Mouse (Mus musculus): ENCODE results near the gene Xrcc6. TPM values are rescaled to one million over a fixed set of nuclear protein-coding genes. Genes with fewer than 3 reads are reported as not detected.

Gene Xrcc6
- polyA plus RNA-seq, 1 experiment from 2014 or later, result 93.0 TPM

DNA sequence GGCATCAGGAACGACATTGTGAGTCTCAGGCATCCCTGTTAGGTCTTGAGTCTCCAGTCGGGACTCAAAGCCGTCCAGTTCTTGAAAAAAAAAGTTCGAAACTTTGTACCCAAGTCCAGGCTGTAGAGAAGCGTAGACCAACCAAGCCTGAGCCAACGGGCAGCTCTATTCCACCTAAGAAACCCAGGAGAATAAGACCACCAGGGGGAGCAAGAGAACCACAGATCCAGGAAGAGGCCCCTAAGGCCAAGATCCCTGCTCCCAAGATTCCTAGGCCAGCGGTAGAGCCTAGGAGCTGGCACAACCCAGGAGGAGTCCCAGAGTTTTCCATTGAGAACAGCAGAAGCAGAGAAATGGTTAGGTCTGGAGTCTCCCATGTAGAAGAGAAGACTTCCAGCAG lies 77.9 kb downstream of the Xrcc6 start:
- no peak overlapping the region for H3K4me3 ChIP-seq
- no peak for ATAC-seq (ENCODE audit: borderline replicate concordance, extremely low read depth, low FRiP score, low TSS enrichment)
- no peaks in the 10 kb centered on the region for H3K9me3 ChIP-seq
- no peak overlapping the region for H3K27ac ChIP-seq
- no peak overlapping the region for H3K9ac ChIP-seq
- no peak overlapping the region for H3K4me2 ChIP-seq
- peaks cover 60% of the 10 kb centered on the region for H3K27me3 ChIP-seq
- H3K36me3 ChIP-seq, result no peaks in the 10 kb centered on the region
- 10% methylated on average over 7 of the region's 7 CpGs for WGBS
- no peaks in the 10 kb centered on the region for H3K4me1 ChIP-seq

DNA sequence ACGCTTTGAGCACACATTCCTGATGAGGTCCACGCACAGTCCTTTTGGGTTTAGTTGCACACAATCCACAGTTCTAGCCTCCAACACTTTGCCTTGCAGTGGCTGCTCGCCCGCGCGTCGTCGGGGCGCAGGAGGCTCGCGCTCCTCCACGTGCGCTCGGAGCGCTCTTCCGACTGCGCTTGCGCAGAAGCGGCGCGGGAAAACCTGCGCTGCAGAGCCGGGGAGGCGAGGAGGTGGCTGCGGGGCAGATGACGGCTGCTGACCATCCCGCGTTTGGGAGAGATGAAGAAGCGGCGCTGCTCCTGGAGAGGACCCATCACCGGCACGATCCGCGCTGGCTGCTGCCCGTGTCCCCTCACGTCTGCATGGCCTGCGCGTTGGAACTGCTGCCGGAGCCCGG lies 82.3 kb downstream of the Xrcc6 start, which contains the start of gene Mei1:
Gene Mei1 (plus strand): TSS at position 99 of the 400 bp plus-strand sequence.
- Histone ChIP-seq H3K4me3 (0 out of 2 replicates have a peak within 1 kb of the TSS, but pooled peaks have one; percentile 1), H3K4me1 (no peaks in the 10 kb centered on the region), H3K4me2 (peak within 1 kb of the TSS; percentile 36), H3K9me3 (no peaks in the 10 kb centered on the region), H3K9ac (no peak within 1 kb of the TSS), H3K36me3 (no peaks in the 10 kb centered on the region), H3K27ac (no peak within 1 kb of the TSS), H3K27me3 (peaks cover 45% of the 10 kb centered on the region)
- ATAC-seq (ENCODE audit: borderline replicate concordance, extremely low read depth, low FRiP score, low TSS enrichment), result no peak
- 18% methylated on average over 40 of the region's 40 CpGs for WGBS

DNA sequence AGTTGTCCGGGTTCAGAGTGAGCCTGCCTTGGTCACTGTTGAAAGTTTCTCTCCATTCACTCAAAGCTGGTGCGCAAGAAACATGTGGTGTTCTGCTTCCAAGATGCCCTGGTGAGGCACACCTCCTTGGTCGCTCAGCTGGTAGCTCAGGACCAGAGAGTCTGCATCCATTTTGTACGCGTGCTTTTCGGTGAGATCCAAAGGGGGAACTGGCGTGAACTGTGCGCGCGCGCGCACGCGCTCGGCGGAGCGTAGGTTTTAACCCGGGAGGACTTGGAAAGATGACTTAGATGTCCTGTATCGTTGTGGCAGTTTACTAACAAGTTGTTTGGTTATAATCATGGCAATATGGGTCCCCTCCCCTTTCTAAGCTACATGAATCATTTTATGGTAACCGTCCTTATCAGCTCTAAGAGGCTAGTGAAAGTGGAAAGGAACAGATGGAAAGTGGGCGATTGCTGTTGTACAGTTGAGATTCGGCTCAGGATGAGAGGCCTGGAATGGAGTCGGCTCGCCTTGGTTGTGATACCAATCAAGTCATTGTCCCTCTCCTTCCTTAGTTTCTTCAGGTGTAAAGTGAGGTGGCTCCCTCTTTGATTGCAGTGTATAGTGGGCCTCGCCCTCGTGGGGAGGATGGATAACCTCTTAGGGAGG lies 84.3 kb downstream of the Xrcc6 start:
- Histone ChIP-seq H3K36me3 (no peaks in the 10 kb centered on the region), H3K4me1 (no peaks in the 10 kb centered on the region), H3K27me3 (peaks cover 39% of the 10 kb centered on the region), H3K4me2 (no peak overlapping the region), H3K9me3 (no peaks in the 10 kb centered on the region), H3K9ac (no peak overlapping the region), H3K4me3 (no peak overlapping the region), H3K27ac (no peak overlapping the region)
- no peak for ATAC-seq (ENCODE audit: borderline replicate concordance, extremely low read depth, low FRiP score, low TSS enrichment)
- WGBS, result 88% methylated on average over 26 of the region's 26 CpGs

DNA sequence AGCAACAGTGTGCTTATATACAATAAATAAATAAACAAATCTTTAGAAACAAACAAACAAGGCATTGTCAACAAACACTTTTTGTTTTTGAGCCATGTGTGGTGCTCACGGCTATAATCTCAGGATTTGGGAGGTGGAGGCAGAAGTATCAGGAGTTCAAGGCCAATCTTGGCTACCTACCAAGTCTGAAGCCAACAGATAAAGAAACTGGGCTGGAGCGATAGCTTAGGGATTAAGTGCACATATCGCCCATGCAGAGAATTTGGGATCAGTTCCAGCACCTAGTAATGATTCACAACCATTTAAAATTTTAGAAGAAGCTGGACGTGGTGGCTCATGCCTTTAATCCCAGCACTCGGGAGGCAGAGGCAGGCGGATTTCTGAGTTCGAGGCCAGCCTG lies 85.9 kb downstream of the Xrcc6 start:
- Histone ChIP-seq H3K36me3 (no peaks in the 10 kb centered on the region), H3K9me3 (no peaks in the 10 kb centered on the region), H3K4me3 (no peak overlapping the region), H3K9ac (no peak overlapping the region), H3K27me3 (peaks cover 34% of the 10 kb centered on the region), H3K27ac (no peak overlapping the region), H3K4me1 (no peaks in the 10 kb centered on the region), H3K4me2 (no peak overlapping the region)
- ATAC-seq (ENCODE audit: borderline replicate concordance, extremely low read depth, low FRiP score, low TSS enrichment), result no peak
- WGBS, result 75% methylated on average over 7 of the region's 7 CpGs

DNA sequence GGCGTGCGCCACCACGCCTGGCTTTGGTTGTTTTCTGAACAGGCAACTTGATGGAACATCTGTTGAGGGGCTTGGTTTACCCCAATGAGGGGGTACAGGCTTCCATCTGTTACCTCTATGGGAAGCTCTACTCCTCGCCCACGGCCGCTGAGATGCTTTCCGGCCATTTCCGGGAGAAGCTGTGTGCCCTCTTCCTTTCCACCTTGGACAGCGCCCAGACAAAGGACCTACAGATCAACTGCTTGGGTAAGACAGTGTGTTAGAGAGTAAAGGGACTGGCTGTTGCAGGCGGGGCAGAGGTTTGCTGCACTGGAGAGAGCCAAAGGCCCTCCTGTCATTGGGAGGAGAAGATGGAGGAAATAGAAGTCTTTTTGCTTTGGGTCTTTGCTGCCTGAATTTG lies 92.2 kb downstream of the Xrcc6 start:
- no peak overlapping the region for H3K4me3 ChIP-seq
- WGBS, result 45% methylated on average over 10 of the region's 10 CpGs
- no peaks in the 10 kb centered on the region for H3K36me3 ChIP-seq
- ATAC-seq (ENCODE audit: borderline replicate concordance, extremely low read depth, low FRiP score, low TSS enrichment), result no peak
- no peak overlapping the region for H3K27ac ChIP-seq
- no peak overlapping the region for H3K4me2 ChIP-seq
- no peaks in the 10 kb centered on the region for H3K27me3 ChIP-seq
- H3K9me3 ChIP-seq, result no peaks in the 10 kb centered on the region
- H3K9ac ChIP-seq, result no peak overlapping the region
- H3K4me1 ChIP-seq, result no peaks in the 10 kb centered on the region

DNA sequence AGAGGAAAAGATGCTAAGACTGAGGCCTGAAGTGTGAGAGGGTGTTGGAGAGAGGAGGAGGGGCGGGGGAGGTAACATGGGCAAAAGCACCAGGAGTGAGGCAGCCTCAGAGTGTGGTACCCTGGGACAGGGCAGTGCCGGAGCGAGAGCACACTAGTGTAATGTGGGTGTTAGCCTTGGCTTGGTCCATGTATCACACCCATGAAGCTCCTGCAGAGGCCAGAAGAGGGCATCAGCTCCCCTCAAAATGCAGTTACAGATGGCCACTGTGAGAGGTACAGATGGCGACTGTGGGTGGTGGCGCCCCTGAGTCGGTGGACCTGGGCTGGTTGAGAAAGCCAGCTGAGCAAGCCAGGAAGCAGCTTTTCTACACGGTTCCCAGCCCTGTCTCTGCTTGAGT lies 93.5 kb downstream of the Xrcc6 start:
- H3K9me3 ChIP-seq, result no peaks in the 10 kb centered on the region
- H3K4me1 ChIP-seq, result no peaks in the 10 kb centered on the region
- no peaks in the 10 kb centered on the region for H3K27me3 ChIP-seq
- H3K9ac ChIP-seq, result no peak overlapping the region
- WGBS, result 21% methylated on average over 7 of the region's 7 CpGs
- no peak for ATAC-seq (ENCODE audit: borderline replicate concordance, extremely low read depth, low FRiP score, low TSS enrichment)
- no peak overlapping the region for H3K4me3 ChIP-seq
- no peak overlapping the region for H3K4me2 ChIP-seq
- H3K36me3 ChIP-seq, result no peaks in the 10 kb centered on the region
- no peak overlapping the region for H3K27ac ChIP-seq

DNA sequence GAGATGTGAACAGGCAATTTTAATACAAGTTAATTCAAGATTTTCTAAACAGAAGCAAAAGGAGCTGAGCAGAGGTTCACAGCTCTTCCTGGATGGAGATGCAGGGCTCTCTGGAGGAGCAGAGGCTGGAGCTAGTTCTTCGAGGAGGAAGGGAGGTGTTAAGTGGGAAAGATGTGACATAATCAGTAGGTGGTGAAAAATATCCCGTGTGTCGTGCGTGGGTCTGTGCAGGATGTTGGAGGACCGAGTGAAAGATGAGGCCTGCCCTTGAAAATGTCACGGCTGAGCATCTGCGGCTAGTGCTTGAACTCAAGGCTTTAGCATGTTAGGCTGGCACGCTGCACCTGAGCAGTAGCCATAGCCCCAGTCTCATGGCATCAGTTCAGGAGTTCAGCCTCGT lies 98.0 kb downstream of the Xrcc6 start:
- H3K27ac ChIP-seq, result no peak overlapping the region
- no peak overlapping the region for H3K4me2 ChIP-seq
- H3K4me3 ChIP-seq, result no peak overlapping the region
- no peaks in the 10 kb centered on the region for H3K9me3 ChIP-seq
- peaks cover 5% of the 10 kb centered on the region; the same call in 1 of the 2 replicates for H3K27me3 ChIP-seq
- no peaks in the 10 kb centered on the region for H3K4me1 ChIP-seq
- H3K9ac ChIP-seq, result no peak overlapping the region
- no peak for ATAC-seq (ENCODE audit: borderline replicate concordance, extremely low read depth, low FRiP score, low TSS enrichment)
- H3K36me3 ChIP-seq, result no peaks in the 10 kb centered on the region
- 70% methylated on average over 9 of the region's 9 CpGs for WGBS

DNA sequence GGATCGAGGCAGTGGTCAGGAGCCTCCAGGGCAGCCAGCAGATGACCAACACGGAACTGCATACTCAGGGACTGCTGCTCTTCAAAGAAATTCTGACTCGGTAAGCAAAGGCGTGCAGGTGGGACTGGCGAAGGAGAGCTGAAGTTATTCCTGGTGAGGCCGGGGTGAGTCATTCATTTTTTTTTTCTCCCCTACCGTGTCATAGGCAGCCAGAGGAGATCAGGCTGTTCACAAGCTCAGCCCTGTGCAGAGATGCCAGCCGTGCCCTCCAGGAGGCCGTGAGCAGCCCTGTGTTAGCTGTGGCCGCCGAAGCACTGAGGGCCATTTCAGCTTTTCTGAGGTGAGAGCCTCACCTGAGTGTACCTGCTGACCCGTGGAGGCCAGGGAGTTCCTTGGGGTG lies 98.5 kb downstream of the Xrcc6 start:
- no peak overlapping the region for H3K4me3 ChIP-seq
- no peaks in the 10 kb centered on the region for H3K36me3 ChIP-seq
- no peak overlapping the region for H3K9ac ChIP-seq
- no peaks in the 10 kb centered on the region for H3K9me3 ChIP-seq
- H3K27ac ChIP-seq, result no peak overlapping the region
- no peak overlapping the region for H3K4me2 ChIP-seq
- H3K27me3 ChIP-seq, result peaks cover 5% of the 10 kb centered on the region; the same call in 1 of the 2 replicates
- WGBS, result 69% methylated on average over 12 of the region's 12 CpGs
- H3K4me1 ChIP-seq, result no peaks in the 10 kb centered on the region
- ATAC-seq (ENCODE audit: borderline replicate concordance, extremely low read depth, low FRiP score, low TSS enrichment), result no peak

DNA sequence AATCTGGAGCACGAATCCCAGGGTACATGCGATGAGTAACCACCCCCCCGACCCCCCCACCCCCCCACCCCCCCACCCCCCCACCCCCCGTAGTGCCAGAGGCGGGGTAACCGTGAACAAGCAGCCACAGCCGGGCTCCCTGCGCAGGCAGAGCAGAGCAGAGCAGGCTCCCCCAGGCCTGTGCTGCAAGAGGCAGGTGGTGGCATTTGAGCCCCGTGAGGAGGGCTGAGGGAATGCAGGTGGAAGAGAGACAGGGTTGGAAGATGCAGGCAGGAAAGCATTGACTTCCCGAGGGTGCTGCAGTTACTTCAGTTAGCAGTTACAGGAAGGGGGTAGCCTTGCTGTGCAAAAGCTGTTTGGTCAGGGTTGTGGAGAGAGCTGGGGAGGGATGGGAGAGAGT lies 99.6 kb downstream of the Xrcc6 start:
- H3K9ac ChIP-seq, result no peak overlapping the region
- 15% methylated on average over 9 of the region's 10 CpGs for WGBS

More for the DNA sequence above, 99.6 kb downstream of the Xrcc6 start:
- Histone ChIP-seq H3K4me3 (no peak overlapping the region), H3K4me2 (no peak overlapping the region), H3K36me3 (no peaks in the 10 kb centered on the region), H3K27ac (no peak overlapping the region), H3K27me3 (peaks cover 5% of the 10 kb centered on the region; the same call in 1 of the 2 replicates), H3K9me3 (no peaks in the 10 kb centered on the region), H3K4me1 (no peaks in the 10 kb centered on the region)
- ATAC-seq (ENCODE audit: borderline replicate concordance, extremely low read depth, low FRiP score, low TSS enrichment), result no peak

Other genes with a start within 250 kb of the Xrcc6 start
- gene Zc3h7b, start 242.8 kb upstream of the Xrcc6 start, polyA plus RNA-seq (2015; fragmentation: Nextera tagmentation; extraction: Ambion mirVana), result 30.4 and 30.7 TPM in 2 replicates
- 100 and 111 TPM in 2 replicates for gene Rangap1, start 242.3 kb upstream of the Xrcc6 start, polyA plus RNA-seq (2015; fragmentation: Nextera tagmentation; extraction: Ambion mirVana)
- 27.4 and 31.4 TPM in 2 replicates for gene Tef, start 185.4 kb upstream of the Xrcc6 start, polyA plus RNA-seq (2015; fragmentation: Nextera tagmentation; extraction: Ambion mirVana)
- 27.0 and 29.1 TPM in 2 replicates for gene Tob2, start 129.0 kb upstream of the Xrcc6 start, polyA plus RNA-seq (2015; fragmentation: Nextera tagmentation; extraction: Ambion mirVana)
- gene Phf5a, start 115.9 kb upstream of the Xrcc6 start, polyA plus RNA-seq (2015; fragmentation: Nextera tagmentation; extraction: Ambion mirVana), result 172 and 183 TPM in 2 replicates
- 164 and 173 TPM in 2 replicates for gene Aco2, start 115.5 kb upstream of the Xrcc6 start, polyA plus RNA-seq (2015; fragmentation: Nextera tagmentation; extraction: Ambion mirVana)
- gene Polr3h, start 61.6 kb upstream of the Xrcc6 start, polyA plus RNA-seq (2015; fragmentation: Nextera tagmentation; extraction: Ambion mirVana), result 76.3 and 80.1 TPM in 2 replicates
- gene Csdc2, start 51.1 kb upstream of the Xrcc6 start, polyA plus RNA-seq (2015; fragmentation: Nextera tagmentation; extraction: Ambion mirVana), result 9.0 and 11.2 TPM in 2 replicates
- gene Pmm1, start 26.9 kb upstream of the Xrcc6 start, polyA plus RNA-seq (2015; fragmentation: Nextera tagmentation; extraction: Ambion mirVana), result 37.1 and 39.1 TPM in 2 replicates
- gene 1700029P11Rik, start 7.3 kb upstream of the Xrcc6 start, polyA plus RNA-seq (2015; fragmentation: Nextera tagmentation; extraction: Ambion mirVana), result not detected in 2 replicates
- gene Desi1, start 46.0 kb downstream of the Xrcc6 start, polyA plus RNA-seq (2015; fragmentation: Nextera tagmentation; extraction: Ambion mirVana), result 20.5 and 25.1 TPM in 2 replicates
- gene Snu13, start 59.8 kb downstream of the Xrcc6 start, polyA plus RNA-seq (2015; fragmentation: Nextera tagmentation; extraction: Ambion mirVana), result 296 and 301 TPM in 2 replicates
- not detected in 2 replicates for gene 4930407I10Rik, start 71.3 kb downstream of the Xrcc6 start, polyA plus RNA-seq (2015; fragmentation: Nextera tagmentation; extraction: Ambion mirVana)
- 0.04 TPM in 1 of 2 replicates, not detected in the other for gene Mei1, start 82.2 kb downstream of the Xrcc6 start, polyA plus RNA-seq (2015; fragmentation: Nextera tagmentation; extraction: Ambion mirVana)
- gene Ccdc134, start 140.1 kb downstream of the Xrcc6 start, polyA plus RNA-seq (2015; fragmentation: Nextera tagmentation; extraction: Ambion mirVana), result 19.4 and 20.9 TPM in 2 replicates
- gene Srebf2, start 159.3 kb downstream of the Xrcc6 start, polyA plus RNA-seq (2015; fragmentation: Nextera tagmentation; extraction: Ambion mirVana), result 126 and 132 TPM in 2 replicates
- gene Shisa8, start 225.0 kb downstream of the Xrcc6 start, polyA plus RNA-seq (2015; fragmentation: Nextera tagmentation; extraction: Ambion mirVana), result 1.1 and 1.3 TPM in 2 replicates
- gene Tnfrsf13c, start 236.5 kb downstream of the Xrcc6 start, polyA plus RNA-seq (2015; fragmentation: Nextera tagmentation; extraction: Ambion mirVana), result 0.12 TPM in 1 of 2 replicates, not detected in the other

Data from lung, embryonic 15.5 days (tissue).